Mouse (Mus musculus) midbrain, postnatal 0 days (tissue): Measurements from ENCODE around the gene Pkd1l3. TPM values are rescaled to one million over a fixed set of nuclear protein-coding genes. Genes with fewer than 3 reads are reported as not detected.

Experiments used
- ATAC-seq: fragments of 200-750 bp; cut with Nextera tagmentation; 2 replicates; pipeline ENCODE4 v1.8.0; 2017; ENCODE audit warnings: moderate number of reproducible peaks, mild to moderate bottlenecking, moderate TSS enrichment, moderate library complexity; ENCODE audit not compliant: low FRiP score
- DNase-seq: peaks from one replicate; pipeline ENCODE4 v3.0.0-alpha.2; 2015; ENCODE audit warnings: low spot score
- H3K27ac ChIP-seq: fragments of 300-500 bp; sonication (generic); 2 replicates; pipeline ENCODE4 v1.5.1; 2014; ENCODE audit warnings: low read depth, mild to moderate bottlenecking, low read length, mixed read lengths
- H3K27me3 ChIP-seq: fragments of 300-500 bp; sonication (generic); 2 replicates; pipeline ENCODE4 v1.6.1; 2014; ENCODE audit warnings: low read length, control low read depth, mixed read lengths; ENCODE audit not compliant: insufficient read depth
- H3K36me3 ChIP-seq: fragments of 300-500 bp; sonication (generic); 2 replicates; pipeline ENCODE4 v1.6.1; 2014; ENCODE audit warnings: low read length, control low read depth, mixed read lengths; ENCODE audit not compliant: insufficient read depth
- H3K4me1 ChIP-seq: fragments of 300-500 bp; sonication (generic); 2 replicates; pipeline ENCODE4 v1.6.1; 2014; ENCODE audit warnings: mild to moderate bottlenecking, control low read depth, antibody characterized with exemption, low read length, mixed read lengths; ENCODE audit not compliant: insufficient read depth
- H3K4me2 ChIP-seq: fragments of 300-500 bp; sonication (generic); 2 replicates; pipeline ENCODE4 v1.6.1; 2014; ENCODE audit warnings: low read depth, mild to moderate bottlenecking, low read length, mixed read lengths; ENCODE audit not compliant: poor library complexity, severe bottlenecking
- H3K4me3 ChIP-seq: fragments of 300-500 bp; sonication (generic); 2 replicates; pipeline ENCODE4 v1.5.1; 2014; ENCODE audit warnings: low read depth, mild to moderate bottlenecking, low read length, moderate library complexity
- H3K9ac ChIP-seq: fragments of 300-500 bp; sonication (generic); replicated peaks from 2 replicates; pipeline ENCODE4 v1.6.1; 2014; ENCODE audit warnings: mild to moderate bottlenecking, low read length, moderate library complexity, mixed read lengths; ENCODE audit not compliant: poor library complexity, severe bottlenecking
- H3K9me3 ChIP-seq: fragments of 300-500 bp; sonication (generic); 2 replicates; pipeline ENCODE4 v1.6.1; 2016; ENCODE audit warnings: low read length, control low read depth
- CTCF ChIP-seq: IDR thresholded peaks from 2 replicates; pipeline ENCODE4 v1.5.1; 2016; ENCODE audit warnings: antibody characterized with exemption, mild to moderate bottlenecking
- WGBS: fragments of 180-500 bp; shearing (Covaris S2); extraction: QIAGEN DNeasy Blood & Tissue Kit; methylation state at CpG from one replicate; pipeline ENCODE4 v1.1.7; 2014; 5-methylcytosine and 5-hydroxymethylcytosine counted together
- polyA plus RNA-seq: library from polyadenylated mRNA; unstranded; fragments of >200 nt; fragmentation: Nextera tagmentation; extraction: Ambion mirVana; gene quantifications from 2 replicates; pipeline ENCODE4 v1.2.1, GENCODE M21; 2015
- total RNA-seq: library from RNA; depleted of rRNA; stranded (reverse); fragments of >200 nt; gene quantifications from 2 replicates; pipeline ENCODE4 v1.2.3, GENCODE M21; 2014

Gene Pkd1l3
- total and polyA plus RNA-seq, 2 experiments from 2014 or later, result 0.07 to 0.22 TPM

DNA sequence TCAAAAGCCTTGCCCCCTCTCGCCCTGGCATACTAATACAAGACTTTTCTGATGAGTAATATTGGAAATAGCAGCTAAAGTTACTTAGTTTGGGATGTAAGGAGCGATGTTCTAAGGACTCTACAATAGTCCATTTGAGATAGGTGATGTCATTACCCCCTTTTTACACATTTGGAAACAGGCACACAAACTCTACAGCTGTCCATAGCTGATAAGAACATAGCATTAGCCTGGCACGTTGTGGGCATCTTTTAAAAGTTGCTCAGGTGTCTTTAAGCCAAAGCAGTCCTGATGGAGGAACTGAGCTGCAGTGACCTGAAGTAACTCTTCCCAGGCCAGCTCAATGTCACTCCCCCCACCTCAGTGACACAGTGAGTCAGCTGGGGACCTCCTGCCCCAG, 22.9 kb upstream of the Pkd1l3 start:
- Histone ChIP-seq H3K36me3 (peaks cover 13% of the 10 kb centered on the region; the same call in 1 of the 2 replicates), H3K4me3 (no peak overlapping the region), H3K4me2 (no peak overlapping the region), H3K27ac (no peak overlapping the region), H3K4me1 (no peaks in the 10 kb centered on the region), H3K9ac (no peak overlapping the region), H3K27me3 (no peaks in the 10 kb centered on the region), H3K9me3 (no peaks in the 10 kb centered on the region)
- ATAC-seq (no peak), DNase-seq (no peak)
- no peak for TF ChIP-seq CTCF
- WGBS, result 88% methylated on average over 3 of the region's 3 CpGs

DNA sequence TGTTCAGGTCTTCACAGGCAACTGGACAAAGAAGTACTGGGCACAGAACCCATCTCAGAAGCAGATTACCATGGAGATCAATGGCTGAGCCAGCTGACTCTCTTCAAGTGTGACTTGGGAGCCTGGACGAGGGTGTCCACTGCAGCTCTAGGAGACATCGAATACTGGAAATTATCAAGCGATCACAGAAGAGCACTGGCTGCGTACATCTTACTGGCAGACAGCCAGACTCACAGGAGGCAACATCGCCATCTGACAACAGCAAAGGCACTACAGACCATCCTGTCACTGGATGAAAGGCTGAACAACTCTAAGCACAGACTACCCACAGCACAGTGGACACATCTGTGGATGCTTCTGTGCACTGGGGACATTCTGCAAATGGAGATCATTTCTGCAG, 22.2 kb upstream of the Pkd1l3 start:
- Histone ChIP-seq H3K4me2 (no peak overlapping the region), H3K27me3 (no peaks in the 10 kb centered on the region), H3K4me1 (no peaks in the 10 kb centered on the region), H3K27ac (no peak overlapping the region), H3K9me3 (no peaks in the 10 kb centered on the region), H3K4me3 (no peak overlapping the region), H3K9ac (no peak overlapping the region), H3K36me3 (peaks cover 13% of the 10 kb centered on the region; the same call in 1 of the 2 replicates)
- WGBS, result 87% methylated on average over 5 of the region's 5 CpGs
- TF ChIP-seq CTCF, result no peak
- ATAC-seq (no peak), DNase-seq (peak; percentile 3)

DNA sequence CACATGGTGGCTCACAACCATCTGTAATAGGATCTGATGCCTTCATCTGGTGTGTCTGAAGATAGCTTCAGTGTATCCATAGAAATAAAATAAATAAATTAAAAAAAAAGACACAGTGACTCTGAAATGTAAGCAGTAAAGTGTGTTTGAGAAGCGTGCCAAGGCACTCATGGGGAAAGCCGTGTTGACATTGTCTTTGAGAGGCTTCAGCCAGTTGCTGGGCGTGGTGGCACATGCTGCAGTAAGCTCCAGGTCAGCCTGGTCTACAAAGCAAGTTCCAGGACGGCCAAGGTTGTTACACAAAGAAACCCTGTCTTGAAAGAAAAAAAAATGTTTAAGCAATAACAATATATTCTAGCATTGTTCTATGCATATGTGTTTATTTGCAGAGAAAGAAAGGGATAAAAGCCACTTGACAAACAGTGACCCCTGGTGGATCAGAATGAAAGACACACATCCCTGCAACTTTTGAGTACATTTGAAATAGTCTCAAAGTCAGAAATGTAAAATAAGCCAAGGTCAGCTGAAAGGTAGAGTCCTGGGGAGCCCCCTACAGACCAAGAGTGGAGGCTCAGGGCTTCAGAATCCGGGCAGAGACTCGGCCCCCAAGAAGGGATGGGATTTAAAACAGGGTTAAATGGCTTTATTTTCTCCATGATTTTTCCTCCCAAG, 21.1 kb upstream of the Pkd1l3 start:
- no peak for ATAC-seq
- 73% methylated on average over 6 of the region's 6 CpGs for WGBS
- peak; percentile 37 for DNase-seq
- Histone ChIP-seq H3K4me3 (no peak overlapping the region), H3K9ac (no peak overlapping the region), H3K9me3 (no peaks in the 10 kb centered on the region), H3K27me3 (no peaks in the 10 kb centered on the region), H3K36me3 (peaks cover 13% of the 10 kb centered on the region), H3K4me2 (no peak overlapping the region), H3K27ac (no peak overlapping the region), H3K4me1 (no peaks in the 10 kb centered on the region)
- TF ChIP-seq CTCF, result peak; percentile 77

DNA sequence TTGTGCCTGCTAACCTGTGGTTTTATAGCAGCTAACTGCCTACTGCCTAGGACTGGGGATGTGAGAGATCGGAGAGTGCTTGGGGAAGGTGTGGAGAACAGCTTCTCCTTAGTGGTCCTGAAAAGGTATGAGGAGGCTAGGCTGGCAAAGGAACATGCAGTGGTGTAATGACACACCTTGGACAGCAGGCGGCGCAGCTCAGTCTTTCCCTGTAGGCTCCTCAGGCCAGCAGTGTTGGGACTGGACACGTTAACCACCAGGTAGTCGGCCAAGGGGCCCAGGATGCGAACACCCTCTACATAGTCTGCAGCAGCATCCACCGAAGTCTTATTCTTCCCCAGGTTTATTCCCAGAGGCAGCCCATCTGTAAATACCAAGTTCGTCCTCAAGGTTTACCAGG, 18.5 kb upstream of the Pkd1l3 start:
- H3K27ac ChIP-seq, result no peak overlapping the region
- H3K36me3 ChIP-seq, result peaks cover 19% of the 10 kb centered on the region
- H3K4me1 ChIP-seq, result no peaks in the 10 kb centered on the region
- 55% methylated on average over 8 of the region's 8 CpGs for WGBS
- no peak overlapping the region for H3K4me2 ChIP-seq
- DNase-seq (peak; percentile 38), ATAC-seq (no peak)
- H3K4me3 ChIP-seq, result no peak overlapping the region
- peak; percentile 78 for TF ChIP-seq CTCF
- no peaks in the 10 kb centered on the region for H3K9me3 ChIP-seq
- no peak overlapping the region for H3K9ac ChIP-seq
- H3K27me3 ChIP-seq, result no peaks in the 10 kb centered on the region

DNA sequence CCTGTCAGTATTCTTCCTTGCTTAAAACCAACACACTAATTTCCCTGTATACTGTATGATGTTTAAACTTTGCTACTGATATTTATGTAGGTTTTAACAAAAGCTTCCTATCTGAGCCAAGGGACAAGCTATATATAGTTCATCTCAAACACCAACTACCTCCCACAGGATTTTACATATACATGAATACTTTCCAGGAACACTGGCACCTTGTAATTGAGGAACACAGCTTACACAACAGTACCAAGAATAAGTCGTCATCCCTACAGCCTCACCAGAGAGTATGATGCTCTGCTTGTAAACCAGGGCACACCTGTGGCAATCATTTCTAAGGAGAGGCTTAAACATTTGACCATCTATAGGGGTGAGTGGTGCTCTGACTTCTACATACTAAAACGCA, 7.6 kb upstream of the Pkd1l3 start:
- Histone ChIP-seq H3K4me2 (no peak overlapping the region), H3K27ac (no peak overlapping the region), H3K9me3 (no peaks in the 10 kb centered on the region), H3K36me3 (0 out of 2 replicates have a peak, but pooled peaks cover 5% of the 10 kb centered on the region), H3K4me1 (0 out of 2 replicates have a peak, but pooled peaks cover 4% of the 10 kb centered on the region), H3K27me3 (no peaks in the 10 kb centered on the region), H3K9ac (no peak overlapping the region), H3K4me3 (no peak overlapping the region)
- WGBS, result 86% methylated on average over 2 of the region's 2 CpGs
- no peak for TF ChIP-seq CTCF
- ATAC-seq, result no peak
- no peak for DNase-seq

DNA sequence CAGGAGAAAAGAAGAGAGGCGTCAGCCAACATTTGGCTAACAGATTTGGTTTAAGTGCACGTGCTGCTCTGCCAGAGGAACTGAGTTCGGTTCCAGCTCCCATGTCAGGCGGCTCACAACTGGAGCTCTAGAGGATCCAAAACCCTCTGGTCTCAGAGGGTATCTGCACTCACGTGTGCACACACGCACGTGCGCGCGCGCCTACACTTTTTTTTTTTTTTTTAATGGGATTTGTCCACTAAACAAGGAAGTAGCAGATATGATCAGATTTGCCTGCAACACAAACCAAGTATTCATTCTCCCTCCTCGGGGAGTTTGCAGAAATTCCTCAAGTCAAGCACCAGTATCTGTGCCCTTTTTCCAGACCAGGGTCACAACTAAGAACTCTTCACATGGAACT, 6.7 kb upstream of the Pkd1l3 start:
- no peak for TF ChIP-seq CTCF
- Histone ChIP-seq H3K36me3 (0 out of 2 replicates have a peak, but pooled peaks cover 5% of the 10 kb centered on the region), H3K27me3 (no peaks in the 10 kb centered on the region), H3K9me3 (no peaks in the 10 kb centered on the region), H3K4me1 (0 out of 2 replicates have a peak, but pooled peaks cover 4% of the 10 kb centered on the region), H3K4me2 (peak overlapping the region; percentile 55), H3K27ac (no peak overlapping the region), H3K4me3 (peak overlapping the region; percentile 50), H3K9ac (peak overlapping the region; percentile 29; the same call in 1 of the 2 replicates)
- ATAC-seq, result no peak
- peak; percentile 6 for DNase-seq
- WGBS, result 11% methylated on average over 12 of the region's 12 CpGs
